Mouse (Mus musculus): Measurements from ENCODE around the gene Slc36a2.

Slc36a2 gene

DNA sequence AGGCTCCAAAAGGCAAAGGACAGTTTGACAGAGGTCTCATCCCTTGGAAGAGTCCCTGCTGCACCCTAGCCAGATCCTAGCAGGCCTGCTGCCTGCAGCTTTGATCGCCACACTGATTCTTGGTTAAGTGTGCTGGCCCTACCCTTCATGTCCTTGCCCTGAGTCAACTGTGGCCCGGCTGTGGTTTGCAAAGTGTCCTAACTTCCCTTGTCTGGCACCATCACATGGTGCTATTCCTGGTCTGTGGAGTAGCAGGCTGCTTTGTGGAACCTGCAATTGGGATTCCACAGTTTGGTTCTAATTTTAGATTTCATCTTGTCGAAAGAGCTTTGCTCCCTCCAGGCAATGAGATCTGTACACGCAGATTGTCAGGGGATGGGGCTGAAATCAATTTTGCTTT is 2.4 kb upstream of the Slc36a2 start:
- intact Hi-C loops (cut with DNase I): no loop called here

- intact Hi-C loops (cut with DNase I): no loop called here
Measured at GRCm38 (mm10) chr11:55184246-55184645, 631 bp downstream of the Slc36a2 start.

GRCm38 (mm10) chr11:55183124-55183523 is 1.8 kb downstream of the Slc36a2 start:
- intact Hi-C loops (cut with DNase I): no loop called here

- intact Hi-C loops (cut with DNase I): no loop called here
Measured at GRCm38 (mm10) chr11:55179856-55180255, 5.0 kb downstream of the Slc36a2 start.

DNA sequence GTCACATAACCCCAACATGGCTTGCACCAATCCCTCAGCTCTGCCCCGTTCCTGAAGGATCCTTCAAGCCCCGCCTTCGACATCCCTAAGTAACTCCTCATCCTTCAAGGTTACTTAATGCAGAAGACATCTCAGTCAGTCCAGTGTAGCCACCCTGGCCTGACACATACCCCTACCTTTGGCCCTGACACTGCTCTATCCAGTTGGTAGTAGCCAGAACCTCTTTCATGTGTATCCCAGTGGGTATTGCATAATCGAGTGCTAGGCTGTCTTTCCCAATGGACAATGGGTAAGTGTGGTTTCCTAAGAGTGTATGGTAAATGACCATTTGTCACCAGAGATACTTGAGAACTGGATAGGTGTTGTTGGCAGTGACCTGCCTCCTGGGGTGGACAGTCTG is 6.0 kb downstream of the Slc36a2 start:
- intact Hi-C loops (cut with DNase I): no loop called here

DNA sequence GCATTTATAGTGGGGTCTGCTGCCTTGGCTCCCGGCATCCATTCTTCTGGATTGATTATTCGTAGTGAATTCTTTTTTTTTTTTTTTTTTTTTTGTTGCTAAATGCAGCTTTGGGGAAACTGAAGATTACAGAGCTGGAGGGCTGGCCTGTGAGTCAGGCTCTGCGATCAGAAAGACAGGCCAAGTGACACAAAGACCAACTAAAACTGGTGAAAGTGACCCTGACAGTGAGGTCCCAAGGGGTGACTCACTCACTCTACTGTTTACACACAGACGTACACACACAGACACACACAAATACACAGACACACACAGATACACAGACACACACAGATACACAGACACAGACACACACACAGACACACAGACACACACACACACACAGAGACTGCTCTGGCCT is 14.4 kb downstream of the Slc36a2 start:
- intact Hi-C loops (cut with DNase I): no loop called here

- intact Hi-C loops (cut with DNase I): no loop called here
Measured at GRCm38 (mm10) chr11:55168914-55169313, 16.0 kb downstream of the Slc36a2 start.

GRCm38 (mm10) chr11:55168504-55168903 is 16.4 kb downstream of the Slc36a2 start:
- intact Hi-C loops (cut with DNase I): no loop called here

GRCm38 (mm10) chr11:55165748-55166147 is 19.1 kb downstream of the Slc36a2 start:
- intact Hi-C loops (cut with DNase I): no loop called here

- intact Hi-C loops (cut with DNase I): loop anchor here (5.0 kb wide), 1 partner anchor 223 kb away; no protein-coding TSS in a partner anchor
Measured at GRCm38 (mm10) chr11:55164723-55165122, 20.2 kb downstream of the Slc36a2 start.

GRCm38 (mm10) chr11:55162670-55163069 is 22.2 kb downstream of the Slc36a2 start:
- intact Hi-C loops (cut with DNase I): loop anchor here (5.0 kb wide), 1 partner anchor 225 kb away; no protein-coding TSS in a partner anchor

GRCm38 (mm10) chr11:55158785-55159359 is 26.0 kb downstream of the Slc36a2 start:
- intact Hi-C loops (cut with DNase I): loop anchor here (5.0 to 10.0 kb wide), 2 partner anchors 67 to 164 kb away; no protein-coding TSS in a partner anchor

DNA sequence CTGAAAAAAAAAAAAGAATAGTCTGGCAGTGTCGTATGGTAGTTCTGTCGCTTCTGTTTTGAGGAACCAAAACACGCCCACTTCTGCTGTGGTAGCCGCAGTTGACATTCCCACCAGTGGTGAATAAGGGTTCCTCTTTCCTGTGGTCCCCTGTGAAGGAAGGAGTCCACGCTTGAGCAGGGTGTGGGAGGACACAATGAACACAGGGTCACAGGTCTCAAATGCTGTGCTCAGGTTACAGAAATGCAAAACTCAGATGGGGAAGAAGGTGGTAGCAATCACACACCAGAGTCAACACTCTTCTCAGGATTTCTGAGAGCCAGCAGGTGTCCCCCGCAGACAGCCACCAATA is 29.8 kb downstream of the Slc36a2 start:
- intact Hi-C loops (cut with DNase I): loop anchor here (5.0 to 10.0 kb wide), 2 partner anchors 63 to 160 kb away; no protein-coding TSS in a partner anchor

- intact Hi-C loops (cut with DNase I): loop anchor here (5.0 to 10.0 kb wide), 2 partner anchors 62 to 160 kb away; no protein-coding TSS in a partner anchor
Measured at GRCm38 (mm10) chr11:55154398-55155069, 30.3 kb downstream of the Slc36a2 start.

DNA sequence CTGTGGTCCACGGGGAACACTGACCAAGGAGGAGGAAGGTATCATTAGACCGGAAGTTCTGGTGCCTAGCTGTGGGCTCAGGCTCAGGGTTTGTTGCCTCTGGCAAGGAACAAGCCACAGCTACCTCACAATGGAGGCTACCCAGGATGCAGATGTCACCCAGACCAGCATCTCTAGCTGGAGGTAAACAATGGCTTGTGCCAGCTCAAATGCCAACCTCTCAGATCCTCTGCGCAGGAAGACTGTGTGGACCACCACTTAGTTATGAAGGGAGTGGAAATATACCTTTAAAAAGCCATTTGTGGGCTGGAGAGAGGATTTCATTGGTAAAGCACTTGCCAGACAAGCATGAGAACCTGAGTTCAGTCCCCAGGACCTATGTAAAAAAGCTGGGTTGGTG is 33.3 kb downstream of the Slc36a2 start, which contains the start of gene Slc36a3:
Gene Slc36a3, minus strand, starts transcription at position 101 of the 400 bp plus-strand sequence.
- intact Hi-C loops (cut with DNase I): loop anchor here (10.0 kb wide), 1 partner anchor 157 kb away; no protein-coding TSS in a partner anchor

- intact Hi-C loops (cut with DNase I): no loop called here
Measured at GRCm38 (mm10) chr11:55148461-55148860, 36.4 kb downstream of the Slc36a2 start.

DNA sequence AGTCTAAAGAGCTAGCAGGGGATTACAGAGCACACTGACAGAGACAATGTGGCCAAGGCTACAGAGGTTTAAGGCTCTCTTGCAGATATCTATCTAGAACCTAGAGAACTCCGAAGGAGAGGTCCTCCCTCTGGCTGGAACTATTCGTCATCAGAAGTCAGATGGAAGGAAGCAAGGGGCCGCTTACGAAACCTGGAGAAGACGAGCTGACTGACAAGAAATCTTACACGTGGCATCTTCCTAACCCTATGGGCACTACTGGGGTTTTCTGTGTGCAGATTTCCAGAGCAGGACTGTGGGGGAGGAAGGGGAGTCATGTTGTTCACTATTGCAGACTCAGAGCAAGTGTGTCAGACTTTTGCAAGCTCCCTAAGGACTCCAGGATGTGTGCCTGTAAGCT is 37.5 kb downstream of the Slc36a2 start:
- intact Hi-C loops (cut with DNase I): no loop called here

DNA sequence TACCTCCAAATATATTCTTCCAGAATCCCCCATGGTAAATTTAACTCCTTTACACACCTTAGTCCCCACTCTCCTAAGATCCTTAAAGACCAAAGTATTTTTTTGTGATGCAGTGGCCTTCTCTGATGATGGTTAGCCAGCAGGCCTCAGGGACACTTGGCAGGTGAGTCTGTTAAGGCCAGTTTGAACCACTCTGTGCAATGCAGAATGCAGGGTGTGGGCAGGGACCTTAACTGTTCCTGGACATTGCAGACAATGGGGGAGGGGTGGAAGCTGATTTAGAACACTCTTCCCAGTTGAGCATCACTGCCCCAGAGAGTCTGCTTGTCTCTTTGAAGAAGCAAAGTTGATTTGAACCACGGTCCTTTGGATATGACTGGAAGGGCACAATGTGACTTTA is 38.0 kb downstream of the Slc36a2 start:
- intact Hi-C loops (cut with DNase I): no loop called here

GRCm38 (mm10) chr11:55144011-55144410 is 40.9 kb downstream of the Slc36a2 start:
- intact Hi-C loops (cut with DNase I): no loop called here

DNA sequence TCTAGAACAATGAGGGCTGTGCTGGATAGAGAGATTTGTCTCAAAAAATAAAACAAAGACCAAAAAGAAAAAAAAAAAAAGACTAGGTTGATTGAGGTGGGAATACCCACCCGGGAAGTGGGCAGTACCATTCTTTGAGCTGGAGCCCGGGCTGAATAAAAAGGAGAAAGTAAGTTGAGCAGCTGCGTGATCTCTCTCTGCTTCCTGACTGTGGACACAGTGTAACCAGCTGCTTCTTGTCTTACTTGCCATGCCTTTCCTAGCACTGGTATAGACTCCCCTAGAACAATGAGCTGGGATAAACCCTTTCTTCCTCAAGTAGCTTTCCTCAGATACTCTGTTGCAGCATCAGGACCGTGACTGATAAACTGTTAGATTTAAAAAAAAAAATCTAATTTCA is 43.4 kb downstream of the Slc36a2 start:
- intact Hi-C loops (cut with DNase I): no loop called here

DNA sequence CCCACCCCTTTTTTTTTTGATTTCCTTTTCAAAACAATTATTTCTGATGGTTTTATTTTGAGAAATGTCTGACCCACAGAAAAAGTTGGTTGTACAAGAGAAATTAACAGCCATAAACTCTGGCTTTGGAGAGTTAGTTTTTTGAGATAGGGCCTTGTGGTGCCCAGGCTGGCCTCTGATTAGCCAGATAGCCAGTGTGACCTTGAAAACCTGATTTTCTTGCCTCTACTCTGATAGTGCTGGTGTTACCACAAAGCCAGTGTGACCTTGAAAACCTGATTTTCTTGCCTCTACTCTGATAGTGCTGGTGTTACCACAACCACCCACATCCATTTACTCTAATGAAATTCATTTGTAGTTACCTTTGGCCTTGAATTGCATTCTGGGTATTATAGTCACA is 47.2 kb downstream of the Slc36a2 start:
- intact Hi-C loops (cut with DNase I): no loop called here

- intact Hi-C loops (cut with DNase I): no loop called here
Measured at GRCm38 (mm10) chr11:55136770-55137547, 47.9 kb downstream of the Slc36a2 start.

Measured in adrenal gland (tissue).